Mouse (Mus musculus) heart, postnatal 0 days (tissue): Measurements from ENCODE around the gene Olfr288.

Experiments used
- CTCF ChIP-seq: IDR thresholded peaks from 2 replicates; pipeline ENCODE4 v1.5.1; 2016; ENCODE audit warnings: antibody characterized with exemption, control low read depth, low read depth
- EP300 ChIP-seq: IDR thresholded peaks from 2 replicates; pipeline ENCODE4 v1.6.1; 2016; ENCODE audit warnings: antibody characterized with exemption, low read depth

DNA sequence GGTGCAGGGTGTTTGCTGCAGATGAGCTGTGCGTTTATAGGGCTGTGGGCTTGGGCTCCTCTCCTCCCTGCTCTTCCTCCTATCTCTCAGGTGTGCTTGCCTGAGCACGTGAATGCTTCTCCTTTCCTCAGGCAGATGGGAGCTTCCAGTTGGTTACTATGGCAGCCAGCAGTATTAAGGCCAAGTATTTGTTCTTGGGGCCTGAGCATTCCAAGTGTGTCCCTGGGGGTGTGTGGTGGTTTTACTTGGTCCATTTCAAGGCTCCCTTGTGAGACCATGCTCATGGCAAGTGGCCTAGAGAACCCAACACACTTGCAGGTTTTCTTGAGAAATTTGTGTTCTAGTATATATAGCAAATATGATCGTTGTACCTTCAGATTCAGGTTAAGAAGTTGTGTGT, at the start of gene Olfr288:
- no peak for TF ChIP-seq EP300
- no peak for TF ChIP-seq CTCF
